Mouse (Mus musculus) B cell, adult (primary cell): ENCODE data around the gene Tanc1. TPM values are rescaled to one million over a fixed set of nuclear protein-coding genes. Genes with fewer than 3 reads are reported as not detected.

Experiments used
- total RNA-seq: library from RNA; stranded (reverse); gene quantifications from 4 replicates; pipeline ENCODE4 v1.2.4, GENCODE M21; 2023; ENCODE audit not compliant: inconsistent age

Tanc1 gene
- 0.83 to 3.6 TPM (median 1.8 TPM) in 4 replicates for total RNA-seq

DNA sequence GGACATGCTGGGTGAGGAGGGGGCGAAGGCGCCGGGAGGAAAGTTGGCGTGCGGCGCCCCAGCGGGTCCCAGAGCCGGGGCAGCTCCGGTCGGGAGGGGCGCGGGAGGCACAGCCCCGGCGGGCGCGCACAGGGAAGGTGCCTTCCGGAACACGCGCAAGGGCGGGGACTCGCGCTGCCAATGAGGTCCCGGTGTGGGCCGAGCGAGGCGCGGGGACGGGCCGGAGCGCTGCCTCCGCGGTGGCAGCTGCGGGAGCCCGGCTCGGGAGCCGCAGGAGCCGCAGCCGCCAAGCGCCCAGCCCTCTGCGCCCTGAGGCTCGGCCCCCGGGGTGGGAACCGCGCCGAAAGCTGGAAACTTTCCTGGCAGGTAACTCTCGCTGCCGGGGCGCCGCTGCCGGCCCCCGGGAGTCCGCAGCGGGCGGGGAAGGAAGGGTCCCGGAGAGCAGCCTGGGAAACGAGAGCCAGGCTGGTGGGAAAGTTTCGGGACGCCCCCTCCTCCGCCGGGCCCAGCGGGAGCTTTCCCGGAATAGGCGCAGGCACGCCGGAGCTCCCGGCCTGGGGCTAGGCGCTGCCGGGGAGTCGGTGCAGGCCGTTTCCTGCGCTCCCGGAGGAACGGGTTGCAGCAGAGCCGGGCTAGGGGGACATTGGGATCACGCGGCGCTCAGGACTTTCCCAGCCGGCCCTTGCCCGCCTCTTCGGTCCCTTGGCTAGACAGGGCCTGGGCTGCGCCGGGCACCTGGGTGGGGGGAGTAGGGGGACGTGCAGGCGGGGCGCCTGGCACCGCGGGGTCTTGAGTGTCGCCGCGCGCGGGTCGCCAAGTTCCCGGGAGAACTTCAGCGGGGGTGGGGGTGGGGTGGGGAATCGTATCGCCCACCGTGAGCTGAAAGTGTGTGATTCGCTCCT, at the start of gene Tanc1:
Gene Tanc1, plus strand, starts transcription at position 212 of the 902 bp plus-strand sequence.

DNA sequence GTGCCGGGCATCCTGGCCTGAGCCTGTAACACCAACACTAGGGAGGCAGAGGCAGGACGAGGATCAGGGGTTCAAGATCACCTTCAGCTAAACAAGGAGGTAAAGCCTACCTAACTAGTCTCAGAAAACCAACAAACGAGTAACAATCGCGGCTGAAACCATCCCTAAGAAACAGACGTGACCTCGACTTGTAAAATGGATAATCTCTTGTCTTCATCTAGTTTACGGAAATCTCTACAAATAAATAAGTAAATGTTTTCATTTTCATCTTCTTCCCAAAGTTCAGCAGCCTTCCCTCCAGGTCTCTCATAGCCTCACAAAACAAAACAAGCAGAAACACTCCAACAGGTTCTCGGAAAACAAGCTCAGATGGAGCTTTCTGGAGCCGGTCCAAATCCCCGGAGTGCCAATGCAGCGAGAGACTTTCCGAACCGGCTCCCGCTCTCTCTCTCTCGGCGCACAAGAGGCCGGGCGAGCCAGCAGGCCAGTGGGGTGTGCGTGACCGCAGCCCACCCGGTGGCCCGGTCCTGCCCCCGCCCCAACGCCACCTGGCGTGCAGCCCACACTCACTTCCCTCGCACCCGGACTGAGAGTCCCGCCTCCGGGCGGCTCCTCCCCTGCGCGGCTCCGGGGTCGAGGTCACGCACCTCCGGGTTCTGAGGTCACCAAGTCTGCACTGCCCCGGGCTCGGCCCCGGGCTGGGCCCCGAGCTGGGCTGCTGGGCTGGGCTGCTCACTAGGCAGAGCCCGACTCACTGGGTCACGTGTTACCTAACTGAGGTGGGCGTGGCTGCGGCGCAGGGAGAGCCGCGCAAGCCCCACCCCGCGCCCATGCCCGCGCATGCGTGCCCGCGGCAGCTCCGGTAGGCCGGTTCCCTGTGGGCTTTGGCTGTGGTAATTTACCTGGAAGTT, 270.2 kb downstream of the Tanc1 start, which contains the start of gene Wdsub1:
Gene Wdsub1, minus strand, starts transcription at position 761 of the 911 bp plus-strand sequence.

Other genes with a start within 250 kb of the Tanc1 start
- not detected in 4 replicates for gene Dapl1, start 127.4 kb upstream of the Tanc1 start, total RNA-seq